8 mouse cellular contexts compared by ENCODE assay signal in the genomic region with DNA sequence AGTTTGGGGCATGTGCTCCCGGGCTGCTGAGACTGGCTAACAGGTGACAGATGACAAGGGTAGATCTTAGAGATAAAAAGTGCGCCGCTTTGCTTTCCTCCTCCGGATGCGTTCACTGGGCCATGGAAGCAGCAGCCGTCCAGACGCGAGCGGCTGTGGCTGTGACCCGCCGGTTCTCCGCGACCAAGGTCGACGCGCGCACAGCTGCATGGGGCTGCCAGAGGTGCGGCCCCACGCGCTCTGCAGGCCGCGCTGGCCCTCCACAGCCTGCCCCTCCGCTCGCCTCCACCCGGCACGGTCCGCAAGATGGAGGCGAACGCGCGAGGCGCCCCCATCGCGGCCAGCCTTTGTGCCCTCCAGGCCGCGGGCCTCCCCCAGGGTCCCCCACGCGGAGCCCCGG. TPM values are rescaled to one million over a fixed set of nuclear protein-coding genes. Genes with fewer than 3 reads are reported as not detected.
DNase-seq lines count a peak whose midpoint lies in the region; ATAC-seq and TF ChIP-seq lines count a peak whose summit lies in the region.

No protein-coding gene starts in this region.

- peak; percentile 76 for ATAC-seq in hindbrain, postnatal 0 days

- H3K9ac ChIP-seq in heart, adult 2 months (ENCODE audit: low read depth, low read length) = peak overlapping the region; percentile 98
- peak overlapping the region; percentile 94 for H3K9ac ChIP-seq in hindbrain, postnatal 0 days (replicated peaks; ENCODE audit: low read length)

- peaks cover 2% of the 10 kb centered on the region for H3K36me3 ChIP-seq in heart, adult 2 months (ENCODE audit: control insufficient read depth, insufficient read depth, low read length)
- no peaks in the 10 kb centered on the region for H3K36me3 ChIP-seq in hindbrain, postnatal 0 days (ENCODE audit: insufficient read depth, low read length)

- WGBS in heart, adult 2 months = under 1% methylated on average over 39 of the region's 39 CpGs
- under 1% methylated on average over 38 of the region's 39 CpGs for WGBS in hindbrain, postnatal 0 days

- H3K4me3 ChIP-seq in heart, adult 2 months = peak overlapping the region; percentile 99
- peak overlapping the region; percentile 95 for H3K4me3 ChIP-seq in hindbrain, postnatal 0 days (ENCODE audit: low read length)

- H3K4me1 ChIP-seq in heart, adult 2 months (ENCODE audit: control insufficient read depth, insufficient read depth, low read length) = peaks cover 17% of the 10 kb centered on the region
- H3K4me1 ChIP-seq in hindbrain, postnatal 0 days (ENCODE audit: insufficient read depth, low read length) = peaks cover 14% of the 10 kb centered on the region; the same call in 1 of the 2 replicates

- no peak for DNase-seq in heart, adult 2 months
- no peak for DNase-seq in heart, adult 9 months (ENCODE audit: low spot score in 2 of 2)
- peak; percentile 50 for DNase-seq in 416B (ENCODE audit: low read depth)
- DNase-seq in adrenal gland, postnatal 36 days = peak; percentile 67 to 74
- DNase-seq in hindbrain, postnatal 0 days (ENCODE audit: low spot score) = peak; percentile 59
- DNase-seq in lung, postnatal 10 days = peak; percentile 49
- no peak for DNase-seq in yolk sac, embryonic 10.5 days (ENCODE audit: low spot score)
- no peak for DNase-seq in left cerebral cortex, postnatal 4 days

- no peaks in the 10 kb centered on the region for H3K27me3 ChIP-seq in heart, adult 2 months (ENCODE audit: control insufficient read depth, insufficient read depth, low read length)
- no peaks in the 10 kb centered on the region for H3K27me3 ChIP-seq in hindbrain, postnatal 0 days (ENCODE audit: insufficient read depth, low read length)

- TF ChIP-seq CTCF in heart, adult 2 months (IDR thresholded peaks at IDR 0.05) = no peak
- no peak for TF ChIP-seq CTCF in hindbrain, postnatal 0 days (IDR thresholded peaks at IDR 0.05; ENCODE audit: low read depth)

- intact Hi-C loops in heart, adult 2 months (cut with DNase I) = loop anchor here (2.0 to 5.0 kb wide), 2 partner anchors 48 to 117 kb away; partner anchors contain the start of gene Rab1a
- intact Hi-C loops in left cerebral cortex, postnatal 4 days (cut with DNase I) = loop anchor here (10.0 kb wide), 1 partner anchor 424 kb away; no protein-coding TSS in a partner anchor

- no peak for TF ChIP-seq POLR2A in heart, adult 2 months (IDR thresholded peaks at IDR 0.05; ENCODE audit: insufficient read depth, low read depth, low read length)

- peak overlapping the region; percentile 96 for H3K4me2 ChIP-seq in hindbrain, postnatal 0 days (ENCODE audit: low read depth, low read length)

- peaks cover 8% of the 10 kb centered on the region for H3K79me2 ChIP-seq in heart, adult 2 months (replicated peaks; ENCODE audit: control insufficient read depth, insufficient read depth, low read length)

- no peak for TF ChIP-seq EP300 in heart, adult 2 months (IDR thresholded peaks at IDR 0.05; ENCODE audit: insufficient read depth, low read depth, low read length)

- peak overlapping the region; percentile 98 for H3K27ac ChIP-seq in heart, adult 2 months
- peak overlapping the region; percentile 91 for H3K27ac ChIP-seq in hindbrain, postnatal 0 days

- no peaks in the 10 kb centered on the region for H3K9me3 ChIP-seq in hindbrain, postnatal 0 days (ENCODE audit: low read length)

RNA-seq across cellular contexts. Expression of gene Cep68, which starts 0.4 kb away (rescaled TPM):
- total RNA-seq in heart, adult 2 months (2021) = 10 to 100 TPM; 43.1 to 49.3 TPM
- polyA plus RNA-seq in heart, adult 2 months (2012; rRNA removed) = 20.1 and 33.4 TPM in 2 replicates
- total RNA-seq in adrenal gland, postnatal 36 days (2021) = 10 to 100 TPM; 18.6 to 24.1 TPM
- 43.5 and 61.1 TPM in 2 replicates for total RNA-seq in hindbrain, postnatal 0 days (2014; rRNA removed)
- polyA plus RNA-seq in hindbrain, postnatal 0 days (2015; fragmentation: Nextera tagmentation; extraction: Ambion mirVana) = 23.1 and 24.4 TPM in 2 replicates
- 10 to 100 TPM; 34.8 to 36.9 TPM for total RNA-seq in left cerebral cortex, postnatal 4 days (2021)

RNA-seq across cellular contexts. Expression of gene Rab1a, which starts 47.6 kb away (rescaled TPM):
- total RNA-seq in heart, adult 2 months (2021) = 100 to 1,000 TPM; 119 to 131 TPM
- polyA plus RNA-seq in heart, adult 2 months (2012; rRNA removed) = 52.8 and 93.3 TPM in 2 replicates
- total RNA-seq in adrenal gland, postnatal 36 days (2021) = 100 to 1,000 TPM; 173 to 176 TPM
- total RNA-seq in hindbrain, postnatal 0 days (2014; rRNA removed) = 92.4 and 100 TPM in 2 replicates
- polyA plus RNA-seq in hindbrain, postnatal 0 days (2015; fragmentation: Nextera tagmentation; extraction: Ambion mirVana) = 310 TPM in 2 replicates
- 100 to 1,000 TPM; 224 TPM for total RNA-seq in left cerebral cortex, postnatal 4 days (2021)

Comparison
In these comparisons a context has a peak if more than half of its experiments do, and no peak if none do; other contexts are left out.
1. DNase-seq: peak in 416B (single experiment), adrenal gland, postnatal 36 days (2 of 2), hindbrain, postnatal 0 days (single experiment) and lung, postnatal 10 days (single experiment); none in heart, adult 2 months (0 of 2), heart, adult 9 months (0 of 2), yolk sac, embryonic 10.5 days (single experiment) and left cerebral cortex, postnatal 4 days (single experiment).